Mouse (Mus musculus) bone marrow, adult 2 months (tissue): Measurements from ENCODE around the gene Anapc4.

Experiments
- CTCF ChIP-seq: fragments of 200-500 bp; IDR thresholded peaks from 2 replicates; pipeline ENCODE4 v1.5.1; 2011; ENCODE audit warnings: low read length, control low read depth; ENCODE audit not compliant: control insufficient read depth, insufficient read depth
- POLR2A ChIP-seq: fragments of 200-500 bp; IDR thresholded peaks from 2 replicates; pipeline ENCODE4 v1.6.1; 2011; ENCODE audit warnings: low read depth, mild to moderate bottlenecking, control low read depth, low read length, borderline replicate concordance; ENCODE audit not compliant: control insufficient read depth

GRCm38 (mm10) chr5:52865825-52866224, 32.0 kb downstream of the Anapc4 start:
- TF ChIP-seq POLR2A: no peak
- no peak for TF ChIP-seq CTCF
